Mouse (Mus musculus) gastrocnemius, postnatal 10 days (tissue): Measurements from ENCODE around the gene Perm1. TPM values are rescaled to one million over a fixed set of nuclear protein-coding genes. Genes with fewer than 3 reads are reported as not detected.

ENCODE experiments used
- DNase-seq: peaks from one replicate; pipeline ENCODE4 v3.0.0; 2021; ENCODE audit warnings: mixed read lengths
- microRNA-seq, 2 experiments: library from miRNA; unstranded; fragments of <30 nt; microRNA quantifications; one replicate each; pipeline ENCODE4 v1.2.0; 2021
- total RNA-seq, 2 experiments: library from RNA; stranded (reverse); gene quantifications; 2 replicates each; pipeline ENCODE4 v1.2.3; 2021

Perm1 gene
- total RNA-seq, 2 experiments from 2014 or later = 41.4 to 50.3 TPM

DNA sequence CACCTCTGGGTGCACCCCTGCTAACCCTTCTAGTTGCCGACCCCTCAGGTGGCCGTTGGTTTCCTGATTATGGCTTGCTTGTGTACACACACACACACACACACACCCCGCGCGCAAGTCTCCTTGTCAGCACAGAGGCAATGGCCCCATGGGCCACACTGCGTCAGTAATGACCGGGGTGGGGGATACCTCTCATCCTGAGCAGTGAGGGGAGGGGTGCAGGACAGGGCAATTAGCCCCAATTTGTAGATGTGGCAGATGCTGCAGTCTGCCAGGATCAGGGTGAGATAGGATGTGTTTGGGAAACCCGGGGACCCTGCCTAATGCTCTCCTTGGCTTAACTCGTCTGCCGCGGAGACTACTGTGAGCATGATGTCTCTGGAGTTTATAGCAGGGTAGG lies 33.9 kb downstream of the Perm1 start:
- DNase-seq = no peak

DNA sequence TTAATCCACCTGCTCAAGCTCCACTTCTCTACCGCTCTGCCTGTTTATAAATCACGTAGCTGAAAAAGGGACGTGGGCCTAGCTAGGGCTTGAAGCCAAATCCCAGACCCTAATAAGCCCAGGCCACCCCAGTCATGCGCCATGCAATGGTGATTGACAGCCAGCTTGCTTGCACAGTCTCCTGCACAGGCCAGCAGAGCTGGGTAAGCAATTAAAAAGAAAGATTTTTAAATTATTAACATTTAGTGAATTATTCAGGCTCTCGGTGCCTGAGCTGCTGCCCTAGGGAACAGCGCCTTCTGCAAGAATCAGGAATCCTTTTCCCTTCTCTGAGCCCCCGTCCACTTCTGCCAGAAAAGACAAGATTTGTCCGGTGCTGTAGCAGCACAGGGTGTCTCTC lies 35.4 kb downstream of the Perm1 start:
- no peak for DNase-seq

DNA sequence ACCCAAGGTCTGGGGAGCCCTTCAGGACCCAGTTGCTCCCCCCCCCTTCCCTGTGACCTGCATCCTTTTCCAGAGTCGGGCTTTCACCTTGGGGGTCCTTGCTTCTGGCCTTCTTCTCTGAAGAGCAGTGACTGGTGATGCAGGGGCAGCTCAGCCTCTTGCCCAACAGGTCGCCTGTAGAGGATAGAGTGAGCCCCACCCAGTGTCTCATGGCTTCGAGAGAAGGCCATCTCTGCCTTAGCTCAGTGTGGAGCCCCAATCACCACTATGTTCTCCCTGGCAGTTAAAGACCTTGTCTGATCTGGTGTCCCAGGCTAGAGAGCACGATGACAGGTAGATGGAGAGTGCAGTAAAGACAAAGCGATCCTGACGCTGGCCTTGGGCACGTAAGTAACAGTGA lies 36.5 kb downstream of the Perm1 start:
- DNase-seq = no peak

DNA sequence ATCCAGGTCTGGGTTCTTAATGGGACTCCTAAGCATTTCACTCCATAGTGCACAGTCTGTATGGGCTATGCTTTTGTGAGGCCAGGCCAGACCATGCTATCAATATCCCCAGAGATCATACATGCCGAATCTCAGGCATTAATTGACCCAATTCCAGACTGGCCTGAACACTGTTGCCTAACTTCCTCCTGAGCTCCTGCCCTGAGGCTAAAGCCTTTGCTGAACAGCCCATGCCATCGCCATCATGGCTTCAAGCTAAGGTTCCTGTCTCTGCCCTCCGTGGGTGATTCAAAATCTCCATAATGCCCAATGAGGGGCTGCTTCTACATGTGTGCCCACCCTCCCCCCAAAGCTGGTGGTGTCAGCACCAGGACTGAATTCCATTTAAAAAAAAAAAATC lies 37.0 kb downstream of the Perm1 start:
- no peak for DNase-seq

DNA sequence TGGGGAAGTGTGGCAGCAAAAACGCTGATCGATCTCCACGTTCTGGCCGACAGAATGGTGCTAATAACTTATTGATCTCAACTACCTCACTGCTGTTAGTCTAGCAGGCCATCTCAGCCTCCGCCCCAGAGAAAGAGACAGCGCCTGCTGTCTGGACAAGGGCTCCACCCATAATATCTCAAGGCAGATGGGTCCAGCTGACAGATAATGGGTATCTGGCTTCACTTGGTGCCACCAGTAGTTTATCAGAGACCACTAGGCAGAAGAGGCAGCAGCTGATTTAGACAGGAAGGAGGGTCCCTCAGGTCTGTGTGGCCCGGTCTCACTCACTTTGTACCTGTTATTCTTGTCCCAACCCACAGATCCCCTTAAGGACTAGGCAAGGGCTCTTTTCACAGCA lies 37.4 kb downstream of the Perm1 start:
- DNase-seq = no peak

DNA sequence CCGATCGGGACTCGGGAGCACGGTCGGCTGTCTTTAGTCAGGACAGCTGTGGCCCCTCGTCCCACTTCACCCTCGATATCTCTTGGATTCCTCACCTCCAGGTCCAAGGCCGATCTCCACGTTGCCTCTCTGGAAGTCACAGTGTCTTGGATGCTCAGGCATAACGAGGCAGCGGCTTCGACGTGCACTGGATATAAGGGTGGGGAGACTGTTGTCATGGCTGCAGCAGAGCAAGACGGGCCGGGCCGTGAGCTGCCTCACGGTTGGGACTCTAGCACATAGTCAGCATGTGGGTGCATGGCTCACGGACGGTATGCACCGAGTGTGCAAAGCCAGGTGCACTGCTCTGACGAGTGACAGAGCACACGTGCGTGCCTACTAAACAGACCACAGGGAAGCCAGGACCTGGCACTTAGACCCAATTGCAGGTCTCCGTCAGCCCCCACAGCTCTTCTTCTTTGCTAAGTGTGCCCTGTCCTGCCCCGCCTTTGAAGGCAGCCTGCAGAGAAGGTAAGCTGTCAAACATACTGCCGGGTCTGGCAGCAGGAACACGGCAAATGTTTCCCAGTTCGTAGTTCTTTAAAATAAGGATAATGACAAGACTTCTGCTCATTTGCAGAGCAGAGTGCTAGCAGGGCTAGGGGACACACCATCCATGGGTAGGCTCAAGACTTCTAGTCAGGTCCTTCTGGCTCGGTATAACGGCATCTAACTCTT lies 38.9 kb downstream of the Perm1 start:
- DNase-seq = no peak

DNA sequence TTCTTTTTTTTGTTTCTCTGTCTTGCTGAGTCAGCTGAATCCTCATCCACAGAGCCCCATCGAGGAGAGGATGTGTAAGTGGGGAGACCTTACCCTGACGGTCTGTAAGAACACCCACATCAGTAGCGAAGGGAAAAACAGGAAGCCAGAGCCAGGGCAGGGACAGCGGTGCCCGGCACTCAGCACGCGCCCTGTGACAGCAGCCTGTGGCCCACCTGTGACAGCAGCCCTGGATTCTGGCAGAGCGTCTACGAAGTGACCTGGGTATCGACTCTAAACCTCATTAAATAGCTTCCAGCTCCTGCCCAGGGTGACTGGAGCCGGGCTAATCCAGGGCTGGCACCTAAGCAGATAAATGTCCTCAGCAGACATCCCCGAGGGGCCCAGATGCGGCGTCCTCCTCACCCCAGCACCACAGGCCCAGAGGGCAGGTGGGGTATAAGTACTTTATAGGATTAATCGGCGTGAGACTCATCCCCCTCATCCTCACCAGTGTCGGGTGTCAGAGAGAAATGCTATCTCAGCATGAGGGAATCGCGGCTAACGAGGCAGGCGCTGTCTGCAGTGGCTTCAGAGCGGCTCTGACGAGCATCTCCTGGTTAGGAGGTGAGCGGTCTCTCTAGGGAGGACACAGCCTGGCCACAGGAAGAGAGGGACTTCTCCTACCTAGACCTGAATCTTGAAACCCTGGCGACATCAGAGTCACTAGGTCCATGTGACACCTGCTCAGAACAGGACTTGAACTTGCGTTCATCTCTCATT lies 39.6 kb downstream of the Perm1 start, which contains the start of gene Samd11:
Samd11 (minus strand) TSS at position 580 of the 762 bp plus-strand sequence.
- DNase-seq = no peak

Small RNAs within 50 kb of the gene (microRNA-seq; reads per million reads assigned to microRNA genes)
- 0.25 to 1.6 reads per million in 2 experiments for gene Mir7658

Other genes starting within 250 kb of the Perm1 start
- gene B3galt6, start 223.2 kb upstream of the Perm1 start, total RNA-seq = 1 to 10 TPM; 3.1 to 3.8 TPM
- 10 to 100 TPM; 87.9 to 96.0 TPM for gene Sdf4, start 223.0 kb upstream of the Perm1 start, total RNA-seq
- under 1 TPM; 0.31 to 0.93 TPM for gene Tnfrsf4, start 202.0 kb upstream of the Perm1 start, total RNA-seq
- under 1 TPM in 1 of 2 experiments, not detected in 1; 0.36 TPM for gene Tnfrsf18, start 189.7 kb upstream of the Perm1 start, total RNA-seq
- gene Ttll10, start 156.5 kb upstream of the Perm1 start, total RNA-seq = not detected
- 1 to 10 TPM; 3.0 to 5.8 TPM for gene 9430015G10Rik, start 105.9 kb upstream of the Perm1 start, total RNA-seq
- gene Rnf223, start 85.4 kb upstream of the Perm1 start, total RNA-seq = under 1 TPM; 0.14 to 0.16 TPM
- 10 to 100 TPM; 31.4 to 40.8 TPM for gene Agrn, start 18.4 kb upstream of the Perm1 start, total RNA-seq
- under 1 TPM in 1 of 2 experiments, not detected in 1; 0.33 TPM for gene Isg15, start 15.1 kb upstream of the Perm1 start, total RNA-seq
- gene AW011738, start 12.6 kb upstream of the Perm1 start, total RNA-seq = 1 to 10 TPM; 2.7 to 3.2 TPM
- 1 to 10 TPM; 6.5 to 8.7 TPM for gene Plekhn1, start 19.0 kb downstream of the Perm1 start, total RNA-seq
- gene Noc2l, start 20.1 kb downstream of the Perm1 start, total RNA-seq = 10 to 100 TPM; 28.3 to 31.8 TPM
- under 1 TPM; 0.35 to 0.79 TPM for gene Samd11, start 39.8 kb downstream of the Perm1 start, total RNA-seq
- gene Vmn2r-ps159, start 115.2 kb downstream of the Perm1 start, total RNA-seq = not detected